Comparison of ENCODE assay signal across 32 mouse cellular contexts in genomic region chr4:130071758-130072157, GRCm38 (mm10).
"Had no signal": no experiment of that assay in that cellular context is flagged by ENCODE, and none has a peak within 500 bp of the region (broad histone marks: within the 10 kb centered on the region; RNA-seq: fewer than 3 reads in every experiment).

No protein-coding gene starts in this region.

- DNase-seq: heart, postnatal 10 days; heart, postnatal 14 days; heart, postnatal 36 days; heart, postnatal 4 days; kidney, adult 11 months; kidney, adult 18-20 months; kidney, adult 2 months; kidney, adult 8-10 months; kidney, adult 9 months; kidney, postnatal 10 days; kidney, postnatal 14 days; kidney, postnatal 36 days; kidney, postnatal 4 days; layer of hippocampus, adult 9-11 months; layer of hippocampus, postnatal 36 days had no signal

- H3K9ac ChIP-seq: heart, embryonic 12.5 days; heart, embryonic 13.5 days; heart, embryonic 15.5 days; hindbrain, embryonic 12.5 days; hindbrain, embryonic 13.5 days; hindbrain, embryonic 14.5 days; hindbrain, embryonic 15.5 days; intestine, embryonic 15.5 days; kidney, embryonic 15.5 days had no signal

- H3K27me3 ChIP-seq: intestine, embryonic 15.5 days had no signal

- H3K27ac ChIP-seq: heart, embryonic 13.5 days; heart, embryonic 15.5 days; hindbrain, embryonic 10.5 days; hindbrain, embryonic 12.5 days; hindbrain, embryonic 13.5 days; hindbrain, embryonic 14.5 days; hindbrain, embryonic 15.5 days; hindbrain, postnatal 0 days; intestine, embryonic 15.5 days; kidney, embryonic 15.5 days; kidney, postnatal 0 days; layer of hippocampus, adult 2 months; left cerebral cortex, adult 2 months had no signal

- H3K4me3 ChIP-seq: heart, embryonic 12.5 days; heart, embryonic 13.5 days; heart, embryonic 15.5 days; hindbrain, embryonic 10.5 days; hindbrain, embryonic 12.5 days; hindbrain, embryonic 13.5 days; hindbrain, embryonic 15.5 days; intestine, embryonic 15.5 days; kidney, embryonic 15.5 days; layer of hippocampus, adult 2 months; left cerebral cortex, adult 2 months had no signal

- ATAC-seq: hindbrain, embryonic 16.5 days; hindbrain, postnatal 0 days; intestine, embryonic 15.5 days; intestine, embryonic 16.5 days; intestine, postnatal 0 days had no signal

- H3K36me3 ChIP-seq: heart, embryonic 12.5 days; heart, embryonic 13.5 days; heart, embryonic 15.5 days; hindbrain, embryonic 10.5 days; hindbrain, embryonic 12.5 days; hindbrain, embryonic 13.5 days; hindbrain, embryonic 15.5 days; intestine, embryonic 15.5 days; kidney, embryonic 15.5 days had no signal

- H3K9me3 ChIP-seq: heart, embryonic 12.5 days; heart, embryonic 13.5 days; heart, embryonic 15.5 days; hindbrain, embryonic 10.5 days; hindbrain, embryonic 12.5 days; hindbrain, embryonic 13.5 days; hindbrain, embryonic 15.5 days; intestine, embryonic 15.5 days; kidney, embryonic 15.5 days had no signal

- H3K4me1 ChIP-seq: heart, embryonic 13.5 days; intestine, embryonic 15.5 days had no signal
